In genomic region chr17:34564796-34565195, GRCm38 (mm10) we compare ENCODE assay signal across 8 mouse cellular contexts. TPM values are rescaled to one million over a fixed set of nuclear protein-coding genes. Genes with fewer than 3 reads are reported as not detected.
DNase-seq lines count a peak whose midpoint lies in the region; ATAC-seq lines count a peak whose summit lies in the region.

No protein-coding gene starts in this region.

- no peak overlapping the region for H3K4me3 ChIP-seq in forebrain, embryonic 13.5 days
- H3K4me3 ChIP-seq in hindbrain, embryonic 16.5 days (ENCODE audit: low read length) = no peak overlapping the region
- H3K4me3 ChIP-seq in liver, embryonic 13.5 days (replicated peaks) = no peak overlapping the region

- H3K27me3 ChIP-seq in forebrain, embryonic 13.5 days = peaks cover 7% of the 10 kb centered on the region
- H3K27me3 ChIP-seq in hindbrain, embryonic 16.5 days (replicated peaks; ENCODE audit: control insufficient read depth, insufficient read depth, low read length) = no peaks in the 10 kb centered on the region
- H3K27me3 ChIP-seq in liver, embryonic 13.5 days = peaks cover 12% of the 10 kb centered on the region; the same call in 1 of the 2 replicates

- no peak for ATAC-seq in forebrain, embryonic 13.5 days
- ATAC-seq in hindbrain, embryonic 16.5 days = no peak
- ATAC-seq in liver, embryonic 13.5 days (ENCODE audit: low read depth) = no peak
- no peak for ATAC-seq in frontal cortex, adult (ENCODE audit: low TSS enrichment)
- ATAC-seq in megakaryocyte, adult 5-6 weeks (ENCODE audit: poor library complexity, severe bottlenecking) = no peak

- no peak overlapping the region for H3K4me2 ChIP-seq in forebrain, embryonic 13.5 days
- peak overlapping the region; percentile 25 for H3K4me2 ChIP-seq in hindbrain, embryonic 16.5 days (ENCODE audit: low read length)
- peak overlapping the region; percentile 0; the same call in 1 of the 2 replicates for H3K4me2 ChIP-seq in liver, embryonic 13.5 days

- WGBS in forebrain, embryonic 13.5 days = 60% methylated on average over 3 of the region's 3 CpGs
- 52% methylated on average over 3 of the region's 3 CpGs for WGBS in hindbrain, embryonic 16.5 days
- 50% methylated on average over 3 of the region's 3 CpGs for WGBS in liver, embryonic 13.5 days (ENCODE audit: insufficient replicate concordance)

- 0 out of 2 replicates have a peak overlapping the region, but pooled peaks have one; percentile 22 for H3K9ac ChIP-seq in forebrain, embryonic 13.5 days
- H3K9ac ChIP-seq in hindbrain, embryonic 16.5 days (ENCODE audit: low read depth, low read length) = no peak overlapping the region; the same call in 1 of the 2 replicates
- H3K9ac ChIP-seq in liver, embryonic 13.5 days = no peak overlapping the region

- no peaks in the 10 kb centered on the region; the same call in 1 of the 2 replicates for H3K9me3 ChIP-seq in forebrain, embryonic 13.5 days (replicated peaks)
- H3K9me3 ChIP-seq in hindbrain, embryonic 16.5 days (ENCODE audit: control insufficient read depth, low read length) = no peaks in the 10 kb centered on the region; the same call in 1 of the 2 replicates
- no peaks in the 10 kb centered on the region for H3K9me3 ChIP-seq in liver, embryonic 13.5 days (replicated peaks)

- H3K4me1 ChIP-seq in forebrain, embryonic 13.5 days = no peaks in the 10 kb centered on the region
- no peaks in the 10 kb centered on the region for H3K4me1 ChIP-seq in hindbrain, embryonic 16.5 days (ENCODE audit: control insufficient read depth, insufficient read depth, low read depth, low read length)
- peaks cover 24% of the 10 kb centered on the region for H3K4me1 ChIP-seq in liver, embryonic 13.5 days (replicated peaks)

- H3K27ac ChIP-seq in forebrain, embryonic 13.5 days = 0 out of 2 replicates have a peak overlapping the region, but pooled peaks have one; percentile 27
- H3K27ac ChIP-seq in hindbrain, embryonic 16.5 days (ENCODE audit: low read depth, low read length) = peak overlapping the region; percentile 48; the same call in 1 of the 2 replicates
- H3K27ac ChIP-seq in liver, embryonic 13.5 days = 0 out of 2 replicates have a peak overlapping the region, but pooled peaks have one; percentile 35

- DNase-seq in Muller cell, postnatal 12 days (ENCODE audit: inconsistent ontology term) = peak; percentile 10
- no peak for DNase-seq in liver, embryonic 13.5 days
- DNase-seq in frontal cortex, adult 2 months (ENCODE audit: extremely low spot score in 1 of 2, low spot score in 1 of 2) = no peak
- no peak for DNase-seq in thymus, postnatal 25 days

- no peaks in the 10 kb centered on the region for H3K36me3 ChIP-seq in forebrain, embryonic 13.5 days (ENCODE audit: poor library complexity, severe bottlenecking)
- no peaks in the 10 kb centered on the region for H3K36me3 ChIP-seq in hindbrain, embryonic 16.5 days (ENCODE audit: control insufficient read depth, insufficient read depth, low read length)
- no peaks in the 10 kb centered on the region for H3K36me3 ChIP-seq in liver, embryonic 13.5 days

RNA-seq across cellular contexts. Expression of gene Notch4, which starts 0.7 kb away (rescaled TPM):
- 4.6 and 7.7 TPM in 2 replicates for polyA plus RNA-seq in forebrain, embryonic 13.5 days (2015; fragmentation: Nextera tagmentation; extraction: Ambion mirVana)
- 6.1 and 6.4 TPM in 2 replicates for polyA plus RNA-seq in hindbrain, embryonic 16.5 days (2015; fragmentation: Nextera tagmentation; extraction: Ambion mirVana)
- 0.43 and 0.55 TPM in 2 replicates for polyA plus RNA-seq in liver, embryonic 13.5 days (2015; fragmentation: Nextera tagmentation; extraction: Ambion mirVana)
- polyA plus RNA-seq in frontal cortex, adult 2 months (2012; rRNA removed) = 6.2 and 7.2 TPM in 2 replicates
- 0.11 TPM in 1 of 2 replicates, not detected in the other for total RNA-seq in megakaryocyte, adult 5-6 weeks (2015)
- total RNA-seq in megakaryocyte, adult 5-6 weeks (2017) = 0.12 and 0.15 TPM in 2 replicates

RNA-seq across cellular contexts. Expression of gene Gpsm3, which starts 24.8 kb away (rescaled TPM):
- 2.4 and 3.0 TPM in 2 replicates for polyA plus RNA-seq in forebrain, embryonic 13.5 days (2015; fragmentation: Nextera tagmentation; extraction: Ambion mirVana)
- polyA plus RNA-seq in hindbrain, embryonic 16.5 days (2015; fragmentation: Nextera tagmentation; extraction: Ambion mirVana) = 3.4 and 4.9 TPM in 2 replicates
- polyA plus RNA-seq in liver, embryonic 13.5 days (2015; fragmentation: Nextera tagmentation; extraction: Ambion mirVana) = 8.5 and 8.9 TPM in 2 replicates
- 2.8 and 3.4 TPM in 2 replicates for polyA plus RNA-seq in frontal cortex, adult 2 months (2012; rRNA removed)
- 243 and 248 TPM in 2 replicates for total RNA-seq in megakaryocyte, adult 5-6 weeks (2015)
- 75.7 and 109 TPM in 2 replicates for total RNA-seq in megakaryocyte, adult 5-6 weeks (2017)

RNA-seq across cellular contexts. Expression of gene Pbx2, which starts 26.3 kb away (rescaled TPM):
- polyA plus RNA-seq in forebrain, embryonic 13.5 days (2015; fragmentation: Nextera tagmentation; extraction: Ambion mirVana) = 10.2 and 10.5 TPM in 2 replicates
- 7.3 and 8.3 TPM in 2 replicates for polyA plus RNA-seq in hindbrain, embryonic 16.5 days (2015; fragmentation: Nextera tagmentation; extraction: Ambion mirVana)
- polyA plus RNA-seq in liver, embryonic 13.5 days (2015; fragmentation: Nextera tagmentation; extraction: Ambion mirVana) = 3.8 TPM in 2 replicates
- 67.0 and 71.3 TPM in 2 replicates for polyA plus RNA-seq in frontal cortex, adult 2 months (2012; rRNA removed)
- 18.3 and 26.6 TPM in 2 replicates for total RNA-seq in megakaryocyte, adult 5-6 weeks (2015)
- total RNA-seq in megakaryocyte, adult 5-6 weeks (2017) = 29.3 and 32.7 TPM in 2 replicates

RNA-seq across cellular contexts. Expression of gene Ager, which starts 32.9 kb away (rescaled TPM):
- 2.3 and 2.5 TPM in 2 replicates for polyA plus RNA-seq in forebrain, embryonic 13.5 days (2015; fragmentation: Nextera tagmentation; extraction: Ambion mirVana)
- 1.3 and 1.6 TPM in 2 replicates for polyA plus RNA-seq in hindbrain, embryonic 16.5 days (2015; fragmentation: Nextera tagmentation; extraction: Ambion mirVana)
- 0.68 and 0.72 TPM in 2 replicates for polyA plus RNA-seq in liver, embryonic 13.5 days (2015; fragmentation: Nextera tagmentation; extraction: Ambion mirVana)
- polyA plus RNA-seq in frontal cortex, adult 2 months (2012; rRNA removed) = 2.1 TPM in 2 replicates
- 1.8 and 4.8 TPM in 2 replicates for total RNA-seq in megakaryocyte, adult 5-6 weeks (2015)
- total RNA-seq in megakaryocyte, adult 5-6 weeks (2017) = 1.6 and 2.4 TPM in 2 replicates

RNA-seq across cellular contexts. Expression of gene Rnf5, which starts 38.7 kb away (rescaled TPM):
- 302 TPM in 2 replicates for polyA plus RNA-seq in forebrain, embryonic 13.5 days (2015; fragmentation: Nextera tagmentation; extraction: Ambion mirVana)
- 281 and 296 TPM in 2 replicates for polyA plus RNA-seq in hindbrain, embryonic 16.5 days (2015; fragmentation: Nextera tagmentation; extraction: Ambion mirVana)
- polyA plus RNA-seq in liver, embryonic 13.5 days (2015; fragmentation: Nextera tagmentation; extraction: Ambion mirVana) = 86.1 and 93.6 TPM in 2 replicates
- polyA plus RNA-seq in frontal cortex, adult 2 months (2012; rRNA removed) = 127 and 145 TPM in 2 replicates
- total RNA-seq in megakaryocyte, adult 5-6 weeks (2015) = 44.7 and 59.5 TPM in 2 replicates
- total RNA-seq in megakaryocyte, adult 5-6 weeks (2017) = 8.9 and 11.9 TPM in 2 replicates
